Mouse (Mus musculus) liver, embryonic 14.5 days (tissue): ENCODE measurements around the gene Disp1.

Experiments
- CTCF ChIP-seq: IDR thresholded peaks from 2 replicates; pipeline ENCODE4 v1.5.1; 2016; ENCODE audit warnings: antibody characterized with exemption, low read depth, control low read depth
- EP300 ChIP-seq: IDR thresholded peaks from 2 replicates; pipeline ENCODE4 v1.6.1; 2016; ENCODE audit warnings: antibody characterized with exemption, low read depth

DNA sequence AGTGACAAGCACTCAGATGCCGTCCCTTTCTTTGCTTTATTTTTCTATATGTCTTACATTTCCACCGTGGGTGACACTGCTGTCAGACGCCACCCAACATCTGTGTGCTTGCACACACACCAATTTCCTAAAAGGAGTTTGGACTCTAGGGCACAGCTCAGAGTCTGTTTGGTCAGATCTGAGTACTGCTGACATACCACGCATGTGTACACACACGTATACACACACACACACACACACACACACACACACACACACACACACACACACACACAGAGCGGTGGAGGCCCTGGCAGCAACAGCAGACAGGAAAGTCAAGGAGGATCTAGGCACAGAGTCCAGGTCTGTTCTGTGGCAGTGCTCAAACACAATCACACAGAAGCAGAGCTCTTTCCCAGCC, 61.1 kb downstream of the Disp1 start:
- TF ChIP-seq EP300 = no peak
- no peak for TF ChIP-seq CTCF
